Mouse (Mus musculus): Measurements from ENCODE around the gene Phf6.
"Not testable (repeated sequence)": the region's sequence is repeated elsewhere in the genome, so short reads cannot be mapped to it uniquely, and the experiment has no call there.

The Phf6 gene

DNA sequence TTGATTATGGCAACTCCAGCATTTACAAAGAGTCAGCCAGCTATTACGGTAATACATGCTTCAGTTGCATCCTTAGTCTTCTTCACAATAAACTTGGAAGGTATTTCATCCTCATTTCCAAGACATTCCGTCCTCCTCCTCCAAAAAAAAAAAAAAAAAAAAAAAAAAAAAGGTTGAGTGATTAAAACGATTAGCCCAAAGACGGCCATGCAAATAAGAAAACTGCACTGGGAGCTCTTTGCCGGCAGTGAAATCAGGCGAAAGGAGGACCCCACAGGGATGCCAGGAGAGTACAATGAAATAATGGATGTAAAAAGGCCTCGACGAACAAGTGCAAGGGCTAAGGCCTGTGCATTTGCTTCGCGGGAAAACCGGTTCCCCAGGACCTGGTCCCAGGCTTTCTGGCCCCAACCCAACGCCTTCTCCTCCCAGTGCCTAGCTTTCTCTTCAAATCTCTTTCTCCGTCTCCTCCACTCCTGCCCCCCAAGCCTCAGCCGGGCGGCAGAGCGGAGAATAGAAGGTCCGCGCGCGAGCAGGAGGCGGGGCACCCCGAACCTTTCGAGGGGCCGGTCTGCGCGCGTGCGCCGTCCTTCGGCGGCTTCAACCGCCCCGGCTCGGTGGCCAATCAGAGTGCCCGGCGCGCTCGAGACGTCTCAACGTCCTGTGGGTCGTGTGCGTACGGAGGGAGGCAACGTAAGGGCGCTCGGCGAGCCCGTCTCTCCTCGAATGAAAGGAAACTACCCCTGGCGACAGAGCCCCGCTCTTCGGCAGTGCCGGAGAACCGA is at the start of gene Phf6:
Gene Phf6 (plus strand): TSS at position 680 of the 785 bp plus-strand sequence.
- in situ Hi-C loops (cut with MseI, MboI) = no loop called here

DNA sequence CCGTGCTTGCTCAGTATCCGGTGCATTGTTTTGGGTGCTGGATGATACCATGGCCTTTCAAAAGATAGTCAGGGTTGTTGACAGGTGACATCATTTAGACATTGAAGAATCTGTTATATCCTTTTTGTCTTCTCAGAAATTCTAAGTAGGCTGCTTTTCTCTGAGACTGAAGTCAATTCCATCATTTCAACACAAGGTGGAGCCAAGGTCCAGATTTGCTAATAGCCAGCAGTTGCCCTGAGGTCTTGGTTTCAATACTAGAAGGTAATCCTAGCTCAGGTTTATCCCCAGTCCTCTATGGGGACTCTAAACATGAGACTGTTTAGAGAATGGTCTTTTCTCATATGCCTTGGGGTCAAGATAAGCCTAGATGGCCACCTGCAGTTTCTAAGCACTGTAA is 47.9 kb upstream of the Phf6 start:
- in situ Hi-C loops (cut with MseI, MboI) = loop anchor here in 1 of 2 experiments (10.0 kb wide), 1 partner anchor 71 kb away; no protein-coding TSS in a partner anchor

DNA sequence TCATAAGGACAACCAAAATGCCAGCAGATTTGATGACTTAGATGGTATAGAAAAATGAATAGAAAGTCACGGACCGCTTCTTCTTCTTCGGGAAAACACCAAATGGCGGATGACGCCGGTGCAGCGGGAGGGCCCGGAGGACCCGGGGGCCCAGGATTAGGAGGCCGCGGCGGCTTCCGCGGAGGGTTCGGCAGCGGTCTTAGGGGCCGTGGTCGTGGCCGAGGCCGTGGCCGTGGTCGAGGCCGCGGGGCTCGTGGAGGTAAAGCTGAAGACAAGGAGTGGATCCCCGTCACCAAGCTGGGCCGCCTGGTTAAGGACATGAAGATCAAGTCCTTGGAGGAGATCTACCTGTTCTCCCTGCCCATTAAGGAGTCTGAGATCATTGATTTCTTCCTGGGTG is 13.6 kb upstream of the Phf6 start:
- in situ Hi-C loops (cut with MseI, MboI) = not testable (repeated sequence)

- in situ Hi-C loops (cut with MseI, MboI) = no loop called here
Observed at GRCm38 (mm10) chrX:52912372-52912728, 284 bp downstream of the Phf6 start.

DNA sequence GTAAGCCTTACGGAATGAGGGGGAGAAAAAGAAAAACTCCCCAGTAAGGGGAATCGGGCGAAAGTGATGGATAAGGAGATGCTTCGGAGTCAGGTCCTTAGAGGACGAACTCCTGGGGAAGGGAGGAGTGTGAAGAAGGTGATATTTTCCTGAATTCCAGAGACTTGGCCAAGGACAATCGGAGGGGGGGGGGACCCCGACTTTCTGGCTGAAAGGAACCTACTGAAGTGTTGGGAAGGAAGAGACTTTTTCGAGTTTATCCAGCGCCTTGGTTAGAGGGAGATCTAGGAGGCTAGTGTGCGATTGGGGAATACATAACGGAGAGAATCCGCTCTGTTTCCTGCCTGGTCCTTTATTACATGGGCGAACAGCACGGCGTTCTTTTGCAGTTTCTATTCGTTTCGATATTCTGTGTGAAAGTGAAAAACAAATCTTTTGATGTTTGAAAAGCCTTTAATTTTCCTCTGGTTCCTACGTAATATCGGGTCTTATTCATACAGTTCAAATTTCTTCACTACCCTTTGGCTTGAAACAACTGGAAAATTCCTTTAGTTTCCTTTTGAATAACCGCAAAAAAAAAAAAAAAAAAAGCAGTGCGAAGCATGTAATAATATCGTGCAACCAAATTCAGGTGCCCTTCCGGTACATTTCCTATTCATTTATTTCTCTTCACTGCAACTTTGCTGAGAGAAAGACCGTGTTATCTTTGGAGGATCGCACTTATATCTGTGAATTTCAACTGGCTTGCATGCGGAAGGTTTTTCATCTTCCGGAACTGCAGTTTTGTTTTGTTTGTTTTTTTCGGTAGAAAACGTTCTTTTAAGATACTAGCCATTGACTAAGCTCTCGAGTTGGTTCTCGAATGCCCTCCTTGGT is 998 bp downstream of the Phf6 start:
- in situ Hi-C loops (cut with MseI, MboI) = no loop called here

DNA sequence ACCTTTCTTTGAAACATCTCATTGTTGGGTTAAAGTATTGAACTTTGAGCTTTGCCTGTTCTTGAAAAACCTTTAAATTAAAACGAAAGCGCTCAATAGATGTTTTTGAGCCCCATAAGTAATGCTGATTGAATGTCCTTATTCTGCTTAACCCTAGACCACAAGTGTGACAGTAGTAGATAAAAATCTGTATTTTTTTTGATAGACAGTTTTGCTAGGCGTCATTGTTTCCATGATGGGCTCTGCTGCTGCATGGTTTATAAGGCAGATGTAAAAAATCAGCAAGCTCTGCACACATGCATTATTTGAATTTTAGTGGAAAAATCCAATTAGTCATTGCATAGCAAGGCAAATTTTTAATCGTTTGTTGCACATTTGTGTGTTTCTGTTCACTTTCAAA is 1.8 kb downstream of the Phf6 start:
- in situ Hi-C loops (cut with MseI, MboI) = no loop called here

DNA sequence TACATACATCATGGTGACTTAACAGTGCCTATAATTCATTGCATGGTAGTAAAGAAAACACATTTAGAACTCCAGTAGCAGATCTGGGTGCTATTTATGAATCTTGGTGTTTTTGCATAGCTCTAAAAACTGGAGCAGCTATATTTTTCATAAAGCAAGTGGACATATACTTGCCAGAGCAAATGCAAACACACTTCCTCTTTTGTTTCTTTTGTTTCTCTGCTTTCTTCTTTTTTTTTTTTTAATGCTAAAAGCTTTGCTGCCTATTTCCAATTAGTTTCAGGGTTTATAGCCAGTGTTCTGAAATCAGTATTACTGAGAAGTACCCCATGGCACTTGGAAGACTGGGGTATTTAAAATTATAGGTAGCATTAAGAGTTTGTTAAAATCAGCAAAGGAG is 2.6 kb downstream of the Phf6 start:
- in situ Hi-C loops (cut with MseI, MboI) = no loop called here

DNA sequence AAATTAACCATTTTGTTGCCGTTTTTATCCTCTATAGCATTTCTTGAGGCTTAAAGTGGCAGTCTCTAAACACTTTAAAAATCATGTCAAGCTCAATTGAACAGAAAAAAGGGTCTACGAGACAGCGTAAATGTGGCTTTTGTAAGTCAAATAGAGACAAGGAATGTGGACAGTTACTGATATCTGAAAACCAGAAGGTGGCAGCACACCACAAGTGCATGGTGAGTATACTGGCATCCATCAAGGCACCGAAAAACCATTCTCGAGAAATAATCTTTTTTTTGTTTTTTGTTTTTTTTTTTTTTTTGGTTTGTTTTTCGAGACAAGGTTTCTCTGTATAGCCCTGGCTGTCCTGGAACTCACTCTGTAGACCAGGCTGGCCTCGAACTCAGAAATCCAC is 4.5 kb downstream of the Phf6 start:
- in situ Hi-C loops (cut with MseI, MboI) = no loop called here

GRCm38 (mm10) chrX:52926726-52927125 is 14.7 kb downstream of the Phf6 start:
- in situ Hi-C loops (cut with MseI, MboI) = no loop called here

DNA sequence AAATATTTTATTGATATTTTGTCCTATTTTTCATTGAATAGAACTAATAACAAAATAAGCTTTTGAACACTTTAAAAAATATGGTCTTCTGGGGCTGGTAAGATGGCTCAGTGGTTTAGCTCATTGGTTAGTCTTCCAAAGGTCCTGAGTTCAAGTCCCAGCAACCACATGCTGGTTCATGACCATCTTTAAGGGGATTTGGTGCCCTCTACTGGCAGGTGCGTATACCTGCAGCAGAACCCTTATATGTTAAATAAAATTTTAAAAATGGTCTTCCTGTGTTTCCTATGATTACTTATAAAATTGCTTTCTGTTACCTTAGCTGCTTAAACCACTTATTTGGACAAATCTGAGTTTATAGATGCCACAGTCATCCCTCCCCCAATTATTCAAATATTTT is 16.8 kb downstream of the Phf6 start:
- in situ Hi-C loops (cut with MseI, MboI) = no loop called here

DNA sequence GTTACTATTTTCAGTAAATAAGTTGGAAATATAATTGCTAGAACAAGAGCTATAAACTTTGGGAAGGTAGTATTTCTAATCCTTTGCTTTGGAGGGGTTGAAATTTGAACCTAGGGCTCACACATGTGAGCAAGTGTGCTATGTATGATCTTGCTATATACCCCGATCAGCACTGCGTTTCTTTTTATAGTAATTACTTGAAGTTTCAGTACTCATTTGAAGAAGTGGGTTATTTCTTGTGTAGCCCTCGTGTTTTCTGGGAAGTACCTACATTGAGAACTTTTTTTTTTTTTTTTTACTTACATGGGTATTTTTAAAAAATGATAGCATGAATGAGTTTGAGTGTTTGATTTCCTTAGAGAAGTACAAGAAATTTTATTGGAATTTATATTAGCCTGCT is 17.7 kb downstream of the Phf6 start:
- in situ Hi-C loops (cut with MseI, MboI) = loop anchor here (10.0 kb wide), 2 partner anchors 65 to 155 kb away; no protein-coding TSS in a partner anchor

GRCm38 (mm10) chrX:52930191-52930590 is 18.1 kb downstream of the Phf6 start:
- in situ Hi-C loops (cut with MseI, MboI) = loop anchor here (10.0 kb wide), 2 partner anchors 65 to 155 kb away; no protein-coding TSS in a partner anchor

DNA sequence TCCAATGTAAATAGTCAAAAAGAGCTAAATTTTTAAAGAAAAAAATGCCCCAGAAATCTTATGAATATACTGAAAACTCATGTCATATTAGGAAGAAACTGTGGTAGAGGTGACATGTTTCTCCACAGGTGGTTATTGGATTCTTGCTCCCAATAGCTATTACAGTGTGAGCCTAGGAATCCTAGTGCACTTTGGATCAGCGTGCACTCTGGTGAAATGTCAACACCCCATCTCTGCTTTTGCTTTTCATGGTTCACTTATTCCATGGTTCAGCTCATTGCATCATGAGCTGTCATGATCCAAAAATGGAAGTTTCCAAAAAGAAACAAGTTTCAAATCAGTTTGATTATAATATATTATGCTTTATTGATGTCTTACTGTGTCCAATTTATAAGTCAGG is 20.1 kb downstream of the Phf6 start:
- in situ Hi-C loops (cut with MseI, MboI) = loop anchor here (10.0 kb wide), 2 partner anchors 67 to 157 kb away; no protein-coding TSS in a partner anchor

DNA sequence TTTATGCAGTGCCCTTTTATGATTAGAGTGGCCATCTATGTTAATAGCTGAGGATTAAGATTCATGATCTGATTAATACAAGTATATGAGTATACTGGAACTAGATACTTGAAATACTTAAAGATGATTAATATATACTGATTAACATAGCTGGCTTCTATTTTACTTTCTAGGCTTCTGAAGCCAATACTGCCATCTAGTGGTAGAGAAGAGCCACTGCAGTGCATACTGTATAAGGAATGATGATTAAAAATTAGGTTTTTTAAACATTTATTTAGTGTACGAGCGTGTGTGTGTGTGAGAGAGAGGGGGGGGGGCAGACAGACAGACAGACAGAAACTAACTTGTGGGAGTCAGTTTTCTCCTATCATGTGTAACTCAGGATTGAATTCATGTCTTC is 22.4 kb downstream of the Phf6 start:
- in situ Hi-C loops (cut with MseI, MboI) = loop anchor here (10.0 kb wide), 2 partner anchors 70 to 160 kb away; no protein-coding TSS in a partner anchor

- in situ Hi-C loops (cut with MseI, MboI) = no loop called here
Observed at GRCm38 (mm10) chrX:52945509-52945908, 33.4 kb downstream of the Phf6 start.

- in situ Hi-C loops (cut with MseI, MboI) = no loop called here
Observed at GRCm38 (mm10) chrX:52949713-52950112, 37.6 kb downstream of the Phf6 start.

DNA sequence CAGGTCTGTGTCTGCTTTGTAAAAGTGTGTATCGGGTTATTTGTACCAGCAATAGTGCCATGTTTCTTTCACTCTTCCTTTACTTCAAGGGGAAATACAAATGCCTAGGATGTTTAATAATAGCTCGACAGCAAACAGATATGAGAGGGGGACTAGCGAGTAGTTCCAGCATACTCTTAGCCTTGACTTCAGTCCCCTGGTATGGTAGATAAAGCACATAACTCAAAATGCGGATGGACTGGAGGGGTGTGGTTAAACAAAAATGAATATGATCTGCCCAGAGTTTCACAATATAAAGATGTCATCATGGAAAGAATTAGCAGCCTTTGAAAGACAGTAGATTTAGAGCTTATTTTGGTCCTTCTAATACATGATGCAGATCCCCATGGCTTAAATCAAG is 44.9 kb downstream of the Phf6 start:
- in situ Hi-C loops (cut with MseI, MboI) = no loop called here

- in situ Hi-C loops (cut with MseI, MboI) = no loop called here
Observed at GRCm38 (mm10) chrX:52961559-52962110, 49.6 kb downstream of the Phf6 start.

- in situ Hi-C loops (cut with MseI, MboI) = no loop called here
Observed at GRCm38 (mm10) chrX:52965149-52965548, 53.1 kb downstream of the Phf6 start.

DNA sequence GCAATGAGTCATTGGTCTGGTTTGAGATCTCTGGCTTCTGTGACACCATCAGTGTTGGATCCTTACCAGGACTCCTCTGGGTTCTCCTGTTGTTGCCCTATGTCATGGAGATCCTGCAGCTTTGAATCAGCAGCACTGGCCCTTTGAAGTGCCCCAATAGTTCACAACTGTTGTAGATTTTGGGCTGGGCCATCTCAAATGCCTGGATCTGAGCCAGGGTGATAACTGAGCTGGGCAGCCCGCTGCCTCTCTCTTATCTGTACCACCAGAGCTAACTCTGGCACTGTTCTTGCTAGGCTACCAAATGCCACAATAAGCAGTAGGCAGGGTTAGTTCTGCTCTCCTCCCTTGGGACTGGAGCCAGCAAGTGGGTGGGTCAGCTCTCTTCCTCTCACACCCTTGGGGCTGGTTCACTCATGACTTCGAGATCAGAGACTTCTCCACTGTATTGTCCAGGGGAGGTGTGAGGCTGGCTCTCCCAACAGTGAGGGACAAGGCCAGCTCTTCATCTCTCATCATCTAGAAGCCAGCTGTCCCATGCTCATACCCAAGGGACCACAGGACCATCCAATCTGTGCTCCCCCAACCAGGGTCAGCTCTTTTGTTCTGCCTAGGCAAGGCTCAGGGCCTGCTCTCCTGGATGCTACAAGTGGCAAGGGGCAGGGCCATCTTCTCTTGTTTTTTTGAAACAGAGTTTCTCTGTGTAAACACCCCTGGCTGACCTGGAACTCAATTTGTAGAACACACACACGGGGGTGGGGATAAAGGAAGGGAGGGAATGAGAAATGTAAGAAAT is 59.3 kb downstream of the Phf6 start:
- in situ Hi-C loops (cut with MseI, MboI) = no loop called here

DNA sequence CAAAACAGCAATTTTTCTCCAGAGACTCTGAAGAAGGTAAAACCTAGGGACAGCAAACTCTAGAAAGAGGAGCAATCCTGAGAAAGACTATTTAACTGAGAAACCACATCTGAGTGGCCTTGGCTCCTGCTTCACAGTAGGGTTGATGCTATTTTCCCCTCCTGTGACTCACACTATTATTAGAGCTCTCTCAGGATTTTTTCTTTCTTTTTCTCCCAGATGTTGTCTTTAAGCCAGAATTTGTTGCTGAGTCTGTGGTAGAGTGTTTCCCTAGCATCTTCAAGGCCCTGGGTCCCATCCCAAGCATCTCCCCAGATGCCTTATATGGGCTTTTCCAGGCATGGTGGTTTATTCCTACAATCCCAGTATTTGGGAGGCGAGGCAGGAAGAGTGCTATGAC is 60.1 kb downstream of the Phf6 start:
- in situ Hi-C loops (cut with MseI, MboI) = no loop called here

Measured in mouse trophoblast stem cell (cell line).